Mouse (Mus musculus) stomach, postnatal 0 days (tissue): ENCODE measurements around the gene S1pr2.

Experiments
- CTCF ChIP-seq: IDR thresholded peaks from 2 replicates; pipeline ENCODE4 v1.5.1; 2016; ENCODE audit warnings: antibody characterized with exemption, low read depth, mild to moderate bottlenecking, moderate library complexity
- EP300 ChIP-seq: optimal IDR thresholded peaks from 2 replicates; pipeline ENCODE3; 2016; ENCODE audit warnings: antibody characterized with exemption

GRCm38 (mm10) chr9:20975431-20976215 is 958 bp downstream of the S1pr2 start:
- TF ChIP-seq CTCF (no peak), EP300 (no peak)
